Mouse (Mus musculus) forebrain, embryonic 16.5 days (tissue): Measurements from ENCODE around the gene U2surp. TPM values are rescaled to one million over a fixed set of nuclear protein-coding genes. Genes with fewer than 3 reads are reported as not detected.

Experiments
- ATAC-seq: fragments of 200-750 bp; cut with Nextera tagmentation; 2 replicates; pipeline ENCODE4 v1.8.0; 2017; ENCODE audit warnings: mild to moderate bottlenecking, moderate library complexity
- H3K27ac ChIP-seq: fragments of 300-500 bp; sonication (generic); 2 replicates; pipeline ENCODE4 v1.5.1; 2014; ENCODE audit warnings: low read length, control low read depth
- H3K27me3 ChIP-seq: fragments of 300-500 bp; sonication (generic); replicated peaks from 2 replicates; pipeline ENCODE4 v1.6.1; 2014; ENCODE audit warnings: low read length; ENCODE audit not compliant: control insufficient read depth, insufficient read depth
- H3K36me3 ChIP-seq: fragments of 300-500 bp; sonication (generic); 2 replicates; pipeline ENCODE4 v1.6.1; 2014; ENCODE audit not compliant: control insufficient read depth, insufficient read depth
- H3K4me1 ChIP-seq: fragments of 300-500 bp; sonication (generic); replicated peaks from 2 replicates; pipeline ENCODE4 v1.6.1; 2014; ENCODE audit warnings: low read length; ENCODE audit not compliant: control insufficient read depth, insufficient read depth
- H3K4me2 ChIP-seq: fragments of 300-500 bp; sonication (generic); 2 replicates; pipeline ENCODE4 v1.6.1; 2014; ENCODE audit warnings: mild to moderate bottlenecking, low read length, control low read depth
- H3K4me3 ChIP-seq: fragments of 300-500 bp; sonication (generic); replicated peaks from 2 replicates; pipeline ENCODE4 v1.5.1; 2014; ENCODE audit warnings: mild to moderate bottlenecking, low read length, control low read depth
- H3K9ac ChIP-seq: fragments of 300-500 bp; sonication (generic); replicated peaks from 2 replicates; pipeline ENCODE4 v1.6.1; 2014; ENCODE audit warnings: low read depth, low read length, control low read depth
- H3K9me3 ChIP-seq: fragments of 300-500 bp; sonication (generic); 2 replicates; pipeline ENCODE4 v1.6.1; 2016; ENCODE audit warnings: low read length; ENCODE audit not compliant: control insufficient read depth
- WGBS: fragments of 180-500 bp; shearing (Covaris S2); extraction: QIAGEN DNeasy Blood & Tissue Kit; methylation state at CpG from one replicate; pipeline ENCODE4 v1.1.7; 2014; 5-methylcytosine and 5-hydroxymethylcytosine counted together
- polyA plus RNA-seq: library from polyadenylated mRNA; unstranded; fragments of >200 nt; fragmentation: Nextera tagmentation; extraction: Ambion mirVana; gene quantifications from 2 replicates; pipeline ENCODE4 v1.2.1, GENCODE M21; 2015

U2surp gene
- polyA plus RNA-seq, 1 experiment from 2014 or later: 132 TPM

- WGBS: 6% methylated on average over 13 of the region's 13 CpGs
- H3K9ac ChIP-seq: peak overlapping the region; percentile 40
- no peak overlapping the region for H3K27ac ChIP-seq
These were observed 69.5 kb downstream of the U2surp start for GRCm38 (mm10) chr9:95442321-95442731.

DNA sequence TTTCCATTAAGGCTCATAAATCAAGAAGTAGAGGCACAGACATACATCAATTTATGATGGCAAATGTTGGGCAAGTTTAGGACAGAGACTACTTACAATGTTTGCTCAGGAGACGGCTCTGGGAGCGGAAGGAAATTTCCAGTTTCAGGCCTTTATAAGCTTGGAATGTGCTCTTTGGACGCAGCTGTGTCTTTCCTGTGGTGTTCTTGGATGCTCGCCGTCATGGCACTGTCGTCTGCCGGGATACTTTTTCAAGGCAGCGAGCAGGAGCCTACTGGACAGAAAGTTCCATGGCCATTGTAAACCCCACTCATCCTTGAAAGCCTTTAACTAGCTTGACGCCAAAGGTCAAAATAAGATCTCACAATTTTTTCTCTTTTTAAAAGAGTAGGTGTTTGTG lies 73.9 kb downstream of the U2surp start:
- H3K36me3 ChIP-seq: no peaks in the 10 kb centered on the region
- no peaks in the 10 kb centered on the region for H3K27me3 ChIP-seq
- no peaks in the 10 kb centered on the region for H3K9me3 ChIP-seq
- no peak overlapping the region for H3K4me2 ChIP-seq
- no peak overlapping the region for H3K27ac ChIP-seq
- no peak for ATAC-seq
- 85% methylated on average over 9 of the region's 9 CpGs for WGBS
- no peak overlapping the region for H3K4me3 ChIP-seq
- H3K4me1 ChIP-seq: peaks cover 8% of the 10 kb centered on the region; the same call in 1 of the 2 replicates
- no peak overlapping the region for H3K9ac ChIP-seq

More at GRCm38 (mm10) chr9:95442321-95442731, 69.5 kb downstream of the U2surp start:
- no peaks in the 10 kb centered on the region for H3K36me3 ChIP-seq
- no peaks in the 10 kb centered on the region for H3K27me3 ChIP-seq
- H3K4me1 ChIP-seq: peaks cover 5% of the 10 kb centered on the region; the same call in 1 of the 2 replicates
- peak; percentile 85 for ATAC-seq
- H3K9me3 ChIP-seq: no peaks in the 10 kb centered on the region
- peak overlapping the region; percentile 25 for H3K4me3 ChIP-seq
- H3K4me2 ChIP-seq: peak overlapping the region; percentile 51

DNA sequence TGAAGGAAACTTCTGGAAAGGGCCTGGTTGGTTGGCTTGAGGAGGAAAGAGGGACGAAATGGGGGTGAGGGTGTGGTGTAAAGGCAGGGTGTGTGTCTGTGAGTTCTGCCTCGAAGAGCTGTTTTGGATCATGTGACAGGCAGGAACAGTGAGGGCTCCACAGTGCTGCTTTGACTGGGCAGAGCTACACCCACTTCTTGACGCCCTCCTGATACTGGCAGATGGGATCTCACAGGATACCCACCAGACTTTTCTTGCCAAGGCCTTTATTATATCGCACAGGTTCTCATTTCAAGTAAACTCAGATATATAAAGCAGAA lies 75.5 kb downstream of the U2surp start:
- WGBS: 53% methylated on average over 4 of the region's 4 CpGs
- Histone ChIP-seq H3K4me3 (no peak overlapping the region), H3K4me2 (no peak overlapping the region), H3K36me3 (no peaks in the 10 kb centered on the region), H3K9me3 (no peaks in the 10 kb centered on the region), H3K27ac (no peak overlapping the region), H3K4me1 (peaks cover 2% of the 10 kb centered on the region; the same call in 1 of the 2 replicates), H3K27me3 (no peaks in the 10 kb centered on the region), H3K9ac (no peak overlapping the region)
- no peak for ATAC-seq

DNA sequence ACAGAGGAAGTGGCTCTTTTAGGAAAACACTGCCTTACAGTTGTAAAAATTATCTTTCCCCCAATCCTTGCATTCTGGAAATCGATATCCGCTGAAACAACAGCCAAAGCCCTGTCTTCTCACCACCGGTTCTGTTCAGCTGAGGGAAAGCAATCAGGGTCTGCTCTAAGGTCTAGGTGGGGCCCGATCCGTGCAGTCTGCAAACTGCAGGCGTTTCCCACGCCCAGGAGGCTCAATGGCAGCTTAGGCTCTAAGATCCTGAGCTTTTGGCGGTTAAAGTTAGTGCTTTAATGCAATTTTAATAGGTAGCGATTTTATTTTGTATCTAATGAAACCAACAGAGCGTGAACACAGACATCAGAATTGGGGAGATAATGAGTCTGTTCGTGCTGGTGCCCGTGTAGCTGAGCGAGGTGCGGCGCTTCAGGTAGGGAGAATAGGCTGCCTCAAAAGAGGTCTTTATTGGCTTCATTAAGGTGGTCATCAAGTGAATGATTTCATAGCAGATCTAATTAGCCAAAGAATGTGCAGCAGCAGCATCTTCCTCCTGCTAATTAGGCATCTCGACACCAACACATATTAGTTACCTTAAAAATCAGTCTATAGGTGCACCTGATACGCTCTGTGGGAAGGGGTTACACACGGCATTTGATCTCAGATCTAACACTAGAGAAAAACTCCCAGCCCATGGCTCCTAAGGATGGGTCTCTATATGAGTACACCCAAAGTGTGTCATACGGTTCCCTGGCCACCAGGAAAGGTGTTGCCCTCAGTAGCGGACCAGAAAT lies 76.1 kb downstream of the U2surp start:
- no peak overlapping the region for H3K9ac ChIP-seq
- WGBS: 38% methylated on average over 20 of the region's 20 CpGs
- peaks cover 2% of the 10 kb centered on the region; the same call in 1 of the 2 replicates for H3K4me1 ChIP-seq
- no peak overlapping the region for H3K4me3 ChIP-seq
- H3K4me2 ChIP-seq: no peak overlapping the region
- H3K27ac ChIP-seq: no peak overlapping the region
- no peaks in the 10 kb centered on the region for H3K36me3 ChIP-seq
- no peak for ATAC-seq
- no peaks in the 10 kb centered on the region for H3K27me3 ChIP-seq
- H3K9me3 ChIP-seq: no peaks in the 10 kb centered on the region

DNA sequence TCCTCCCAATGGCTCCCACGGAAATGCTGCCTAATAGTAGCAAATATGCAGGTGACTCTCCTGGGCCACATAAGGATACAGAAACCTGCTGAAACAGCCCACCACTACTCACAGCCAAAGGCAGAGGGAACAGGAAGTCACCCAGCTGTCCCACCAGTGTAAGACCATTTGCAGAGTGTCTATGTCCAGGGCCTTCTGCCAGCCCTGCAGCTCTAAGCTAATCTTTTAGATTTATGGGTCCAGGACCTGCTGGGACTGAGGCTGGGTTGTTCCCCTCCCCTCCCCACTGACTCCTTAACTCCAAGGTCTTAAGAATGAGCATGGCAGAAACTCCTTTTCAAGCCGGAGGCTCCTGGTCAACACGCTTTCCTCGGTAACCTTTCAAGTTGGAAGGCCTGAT lies 83.5 kb downstream of the U2surp start:
- ATAC-seq: no peak
- no peak overlapping the region for H3K9ac ChIP-seq
- no peak overlapping the region for H3K4me3 ChIP-seq
- H3K4me2 ChIP-seq: no peak overlapping the region
- H3K27ac ChIP-seq: no peak overlapping the region
- no peaks in the 10 kb centered on the region for H3K4me1 ChIP-seq
- WGBS: 95% methylated on average over 4 of the region's 4 CpGs
- peaks cover 3% of the 10 kb centered on the region; the same call in 1 of the 2 replicates for H3K9me3 ChIP-seq
- H3K36me3 ChIP-seq: no peaks in the 10 kb centered on the region
- H3K27me3 ChIP-seq: no peaks in the 10 kb centered on the region

DNA sequence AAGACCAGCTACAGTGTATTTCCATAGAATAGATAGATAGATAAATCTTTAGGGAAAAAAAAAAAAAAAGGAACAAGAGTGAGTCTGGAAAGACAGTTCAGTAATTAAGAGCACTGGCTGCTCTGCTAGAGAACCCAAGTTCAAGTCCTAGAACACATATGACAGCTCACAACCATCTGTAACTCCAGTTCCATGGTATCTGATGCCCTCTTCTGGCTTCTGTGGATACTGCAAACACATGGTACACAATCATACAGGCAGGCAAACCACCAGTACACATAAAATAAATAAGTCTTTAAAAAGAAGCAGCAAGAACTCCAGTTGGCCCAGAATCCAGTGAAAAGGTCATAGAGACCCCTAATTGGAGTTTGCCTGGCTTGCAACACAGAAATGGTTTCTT lies 97.9 kb downstream of the U2surp start:
- no peaks in the 10 kb centered on the region for H3K4me1 ChIP-seq
- ATAC-seq: no peak
- no peaks in the 10 kb centered on the region for H3K36me3 ChIP-seq
- no peak overlapping the region for H3K4me3 ChIP-seq
- H3K9me3 ChIP-seq: no peaks in the 10 kb centered on the region
- no peak overlapping the region for H3K4me2 ChIP-seq
- H3K27me3 ChIP-seq: no peaks in the 10 kb centered on the region
- no peak overlapping the region for H3K9ac ChIP-seq
- H3K27ac ChIP-seq: no peak overlapping the region

GRCm38 (mm10) chr9:95412047-95412446 lies 99.7 kb downstream of the U2surp start:
- H3K4me1 ChIP-seq: peaks cover 8% of the 10 kb centered on the region
- no peaks in the 10 kb centered on the region for H3K9me3 ChIP-seq
- no peaks in the 10 kb centered on the region for H3K27me3 ChIP-seq
- 92% methylated on average over 4 of the region's 4 CpGs for WGBS
- no peak overlapping the region for H3K4me3 ChIP-seq
- no peaks in the 10 kb centered on the region for H3K36me3 ChIP-seq
- no peak overlapping the region for H3K4me2 ChIP-seq
- H3K27ac ChIP-seq: no peak overlapping the region
- ATAC-seq: no peak
- H3K9ac ChIP-seq: no peak overlapping the region

- H3K9me3 ChIP-seq: no peaks in the 10 kb centered on the region
- peak overlapping the region; percentile 89 for H3K27ac ChIP-seq
- 2% methylated on average over 24 of the region's 24 CpGs for WGBS
- H3K36me3 ChIP-seq: no peaks in the 10 kb centered on the region
- peaks cover 21% of the 10 kb centered on the region for H3K4me1 ChIP-seq
- no peak for ATAC-seq
- peak overlapping the region; percentile 91 for H3K4me2 ChIP-seq
- peak overlapping the region; percentile 87 for H3K9ac ChIP-seq
- peak overlapping the region; percentile 88 for H3K4me3 ChIP-seq
- H3K27me3 ChIP-seq: no peaks in the 10 kb centered on the region
These were observed 104.1 kb downstream of the U2surp start for GRCm38 (mm10) chr9:95407586-95408220.
